Mouse (Mus musculus): ENCODE data around the gene Setd2. TPM values are rescaled to one million over a fixed set of nuclear protein-coding genes. Genes with fewer than 3 reads are reported as not detected.

Gene Setd2
- polyA plus RNA-seq, 1 experiment from 2014 or later = 44.7 TPM

DNA sequence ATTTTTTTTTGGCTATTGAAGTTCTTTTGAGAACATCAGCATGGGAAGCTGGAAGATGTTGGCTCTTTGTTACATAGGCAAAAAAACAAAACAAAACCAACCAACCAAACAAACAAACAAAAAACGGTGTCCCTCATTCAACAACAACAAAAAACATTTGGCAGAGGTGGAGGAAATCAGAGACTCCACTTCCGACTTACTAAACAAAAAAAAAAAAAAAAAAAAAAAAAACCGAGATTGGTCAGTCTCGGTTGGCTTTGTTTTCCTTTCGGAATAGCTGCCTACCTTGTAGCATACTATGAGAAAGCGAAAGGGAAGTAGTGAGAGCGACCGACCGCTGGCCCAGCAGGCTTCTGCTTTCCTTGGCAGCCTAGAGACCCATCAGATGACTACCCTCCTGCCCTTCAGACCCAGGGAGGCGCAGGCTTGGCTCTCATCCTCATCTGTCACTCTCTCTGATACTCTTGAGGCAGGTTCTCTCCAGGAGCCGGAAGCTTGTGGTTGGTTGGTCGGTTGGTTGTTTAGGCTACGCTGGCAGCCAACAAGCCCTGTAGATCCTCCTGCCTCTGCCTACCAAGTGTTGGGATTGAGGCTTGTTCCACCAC is 125.2 kb downstream of the Setd2 start:
- Histone ChIP-seq H3K4me3 (peak overlapping the region; percentile 73), H3K9me3 (no peaks in the 10 kb centered on the region), H3K4me2 (replicated peaks) (peak overlapping the region; percentile 69), H3K27ac (replicated peaks) (no peak overlapping the region), H3K4me1 (peaks cover 38% of the 10 kb centered on the region), H3K9ac (replicated peaks) (peak overlapping the region; percentile 85), H3K27me3 (peaks cover 13% of the 10 kb centered on the region), H3K36me3 (no peaks in the 10 kb centered on the region)
- WGBS = 83% methylated on average over 13 of the region's 13 CpGs
- no peak for ATAC-seq (ENCODE audit: low FRiP score, low read depth)

DNA sequence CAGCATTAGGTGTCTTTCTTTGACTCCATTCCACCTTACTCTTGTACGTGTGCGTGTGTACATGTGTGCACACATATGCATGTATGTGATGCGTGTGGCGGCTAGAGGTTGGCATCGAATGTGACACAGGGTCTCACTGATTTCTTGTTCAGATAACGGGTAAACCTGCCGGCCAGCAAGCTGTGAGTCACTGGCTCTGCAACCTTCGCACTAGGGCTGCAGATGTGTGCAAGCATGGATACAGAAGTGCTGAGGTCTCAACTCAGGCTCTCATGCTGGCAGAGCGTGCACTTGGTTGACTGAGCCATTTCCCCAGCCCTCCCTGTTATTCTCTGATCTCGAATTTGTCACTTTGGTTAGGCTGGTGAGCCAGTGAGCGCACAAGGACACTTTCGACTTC is 127.1 kb downstream of the Setd2 start:
- Histone ChIP-seq H3K4me1 (peaks cover 23% of the 10 kb centered on the region), H3K4me2 (replicated peaks) (no peak overlapping the region), H3K9ac (replicated peaks) (no peak overlapping the region), H3K27ac (replicated peaks) (no peak overlapping the region), H3K36me3 (no peaks in the 10 kb centered on the region), H3K27me3 (no peaks in the 10 kb centered on the region), H3K4me3 (no peak overlapping the region), H3K9me3 (no peaks in the 10 kb centered on the region)
- 95% methylated on average over 12 of the region's 12 CpGs for WGBS
- no peak for ATAC-seq (ENCODE audit: low FRiP score, low read depth)

DNA sequence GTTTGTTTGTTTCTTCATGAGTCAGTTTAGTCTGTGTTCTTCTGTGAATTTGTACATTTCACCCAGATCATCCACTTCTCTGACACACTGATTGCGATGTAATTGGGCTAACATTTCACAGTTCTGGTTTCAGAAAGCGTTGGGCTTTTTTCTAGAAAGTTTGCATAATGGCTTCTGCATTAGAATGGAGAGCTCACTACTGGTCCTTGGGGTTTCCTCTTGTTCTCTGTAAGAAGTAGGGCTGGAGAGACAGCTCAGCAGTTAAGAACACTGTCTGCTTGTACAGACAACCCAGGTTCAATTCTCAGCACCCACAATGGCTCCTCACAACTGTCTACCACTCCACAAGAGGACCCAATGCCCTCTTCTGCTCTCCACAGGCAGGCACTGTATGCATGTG is 127.8 kb downstream of the Setd2 start:
- ATAC-seq (ENCODE audit: low FRiP score, low read depth) = no peak
- no peaks in the 10 kb centered on the region for H3K36me3 ChIP-seq
- H3K27ac ChIP-seq (replicated peaks) = no peak overlapping the region
- no peaks in the 10 kb centered on the region for H3K9me3 ChIP-seq
- H3K4me3 ChIP-seq = no peak overlapping the region
- peaks cover 19% of the 10 kb centered on the region for H3K4me1 ChIP-seq
- no peak overlapping the region for H3K4me2 ChIP-seq (replicated peaks)
- 85% methylated on average over 2 of the region's 2 CpGs for WGBS
- H3K27me3 ChIP-seq = no peaks in the 10 kb centered on the region
- H3K9ac ChIP-seq (replicated peaks) = no peak overlapping the region

- Histone ChIP-seq H3K4me2 (replicated peaks) (no peak overlapping the region), H3K9me3 (no peaks in the 10 kb centered on the region), H3K9ac (replicated peaks) (no peak overlapping the region), H3K4me1 (peaks cover 18% of the 10 kb centered on the region), H3K36me3 (no peaks in the 10 kb centered on the region), H3K27ac (replicated peaks) (no peak overlapping the region), H3K4me3 (no peak overlapping the region), H3K27me3 (no peaks in the 10 kb centered on the region)
- no peak for ATAC-seq (ENCODE audit: low FRiP score, low read depth)
- 88% methylated on average over 7 of the region's 7 CpGs for WGBS
These were observed 128.6 kb downstream of the Setd2 start for GRCm38 (mm10) chr9:110660856-110661612.

- H3K36me3 ChIP-seq = no peaks in the 10 kb centered on the region
- H3K9ac ChIP-seq (replicated peaks) = no peak overlapping the region
- H3K9me3 ChIP-seq = no peaks in the 10 kb centered on the region
- WGBS = 93% methylated on average over 1 of the region's 1 CpGs
- no peak overlapping the region for H3K4me2 ChIP-seq (replicated peaks)
- ATAC-seq (ENCODE audit: low FRiP score, low read depth) = no peak
- H3K4me1 ChIP-seq = peaks cover 20% of the 10 kb centered on the region
- no peak overlapping the region for H3K4me3 ChIP-seq
- no peaks in the 10 kb centered on the region for H3K27me3 ChIP-seq
- H3K27ac ChIP-seq (replicated peaks) = no peak overlapping the region
These were observed 130.4 kb downstream of the Setd2 start for GRCm38 (mm10) chr9:110662844-110663243.

- Histone ChIP-seq H3K27me3 (no peaks in the 10 kb centered on the region), H3K9ac (replicated peaks) (no peak overlapping the region), H3K4me2 (replicated peaks) (no peak overlapping the region), H3K27ac (replicated peaks) (0 out of 2 replicates have a peak overlapping the region, but pooled peaks have one; percentile 39), H3K4me3 (no peak overlapping the region), H3K9me3 (no peaks in the 10 kb centered on the region), H3K4me1 (peaks cover 17% of the 10 kb centered on the region), H3K36me3 (no peaks in the 10 kb centered on the region)
- 0 out of 2 replicates have a peak, but pooled peaks have one; percentile 9 for ATAC-seq (ENCODE audit: low FRiP score, low read depth)
- WGBS = 35% methylated on average over 4 of the region's 4 CpGs
These were observed 133.5 kb downstream of the Setd2 start for GRCm38 (mm10) chr9:110665912-110666311.

- Histone ChIP-seq H3K4me3 (no peak overlapping the region), H3K4me1 (peaks cover 17% of the 10 kb centered on the region), H3K4me2 (replicated peaks) (no peak overlapping the region), H3K27ac (replicated peaks) (0 out of 2 replicates have a peak overlapping the region, but pooled peaks have one; percentile 39), H3K27me3 (no peaks in the 10 kb centered on the region), H3K9me3 (no peaks in the 10 kb centered on the region), H3K9ac (replicated peaks) (no peak overlapping the region), H3K36me3 (no peaks in the 10 kb centered on the region)
- 33% methylated on average over 8 of the region's 8 CpGs for WGBS
- ATAC-seq (ENCODE audit: low FRiP score, low read depth) = no peak
These were observed 134.0 kb downstream of the Setd2 start for GRCm38 (mm10) chr9:110666374-110666773.

GRCm38 (mm10) chr9:110667219-110667836 is 134.9 kb downstream of the Setd2 start:
- Histone ChIP-seq H3K9ac (replicated peaks) (no peak overlapping the region), H3K36me3 (no peaks in the 10 kb centered on the region), H3K4me1 (peaks cover 18% of the 10 kb centered on the region), H3K27me3 (no peaks in the 10 kb centered on the region), H3K4me2 (replicated peaks) (no peak overlapping the region), H3K27ac (replicated peaks) (no peak overlapping the region), H3K9me3 (no peaks in the 10 kb centered on the region), H3K4me3 (no peak overlapping the region)
- WGBS = 84% methylated on average over 4 of the region's 4 CpGs
- no peak for ATAC-seq (ENCODE audit: low FRiP score, low read depth)

Small RNA genes lying within 50 kb of the gene (microRNA-seq; reads per million reads assigned to microRNA genes)
- gene Mir8107 = not detected

Other genes starting within 250 kb of the Setd2 start
- gene Elp6, start 227.4 kb upstream of the Setd2 start, polyA plus RNA-seq (2016; fragmentation: Nextera tagmentation; extraction: Ambion mirVana) = 34.8 and 38.7 TPM in 2 replicates
- 39.3 and 44.2 TPM in 2 replicates for gene Scap, start 199.3 kb upstream of the Setd2 start, polyA plus RNA-seq (2016; fragmentation: Nextera tagmentation; extraction: Ambion mirVana)
- gene Ptpn23, start 124.4 kb upstream of the Setd2 start, polyA plus RNA-seq (2016; fragmentation: Nextera tagmentation; extraction: Ambion mirVana) = 18.2 and 21.5 TPM in 2 replicates
- gene Ngp, start 112.8 kb upstream of the Setd2 start, polyA plus RNA-seq (2016; fragmentation: Nextera tagmentation; extraction: Ambion mirVana) = 1.1 and 2.8 TPM in 2 replicates
- 11.9 and 12.2 TPM in 2 replicates for gene Klhl18, start 55.9 kb upstream of the Setd2 start, polyA plus RNA-seq (2016; fragmentation: Nextera tagmentation; extraction: Ambion mirVana)
- gene Kif9, start 55.6 kb upstream of the Setd2 start, polyA plus RNA-seq (2016; fragmentation: Nextera tagmentation; extraction: Ambion mirVana) = 1.4 and 1.7 TPM in 2 replicates
- gene Nradd, start 91.9 kb downstream of the Setd2 start, polyA plus RNA-seq (2016; fragmentation: Nextera tagmentation; extraction: Ambion mirVana) = 41.0 and 44.6 TPM in 2 replicates
- gene Nbeal2, start 121.6 kb downstream of the Setd2 start, polyA plus RNA-seq (2016; fragmentation: Nextera tagmentation; extraction: Ambion mirVana) = 2.6 and 3.4 TPM in 2 replicates
- gene Ccdc12, start 123.9 kb downstream of the Setd2 start, polyA plus RNA-seq (2016; fragmentation: Nextera tagmentation; extraction: Ambion mirVana) = 132 and 136 TPM in 2 replicates
- 1.2 and 1.3 TPM in 2 replicates for gene Myl3, start 209.3 kb downstream of the Setd2 start, polyA plus RNA-seq (2016; fragmentation: Nextera tagmentation; extraction: Ambion mirVana)
- 32.8 and 35.7 TPM in 2 replicates for gene Pth1r, start 214.5 kb downstream of the Setd2 start, polyA plus RNA-seq (2016; fragmentation: Nextera tagmentation; extraction: Ambion mirVana)